Mouse (Mus musculus): ENCODE data around the gene Wdcp.
A peak's percentile ranks its signal among the peaks of the same experiment; 100 is the strongest.
"Not testable (repeated sequence)": the region's sequence is repeated elsewhere in the genome, so short reads cannot be mapped to it uniquely, and the experiment has no call there.

The Wdcp gene

DNA sequence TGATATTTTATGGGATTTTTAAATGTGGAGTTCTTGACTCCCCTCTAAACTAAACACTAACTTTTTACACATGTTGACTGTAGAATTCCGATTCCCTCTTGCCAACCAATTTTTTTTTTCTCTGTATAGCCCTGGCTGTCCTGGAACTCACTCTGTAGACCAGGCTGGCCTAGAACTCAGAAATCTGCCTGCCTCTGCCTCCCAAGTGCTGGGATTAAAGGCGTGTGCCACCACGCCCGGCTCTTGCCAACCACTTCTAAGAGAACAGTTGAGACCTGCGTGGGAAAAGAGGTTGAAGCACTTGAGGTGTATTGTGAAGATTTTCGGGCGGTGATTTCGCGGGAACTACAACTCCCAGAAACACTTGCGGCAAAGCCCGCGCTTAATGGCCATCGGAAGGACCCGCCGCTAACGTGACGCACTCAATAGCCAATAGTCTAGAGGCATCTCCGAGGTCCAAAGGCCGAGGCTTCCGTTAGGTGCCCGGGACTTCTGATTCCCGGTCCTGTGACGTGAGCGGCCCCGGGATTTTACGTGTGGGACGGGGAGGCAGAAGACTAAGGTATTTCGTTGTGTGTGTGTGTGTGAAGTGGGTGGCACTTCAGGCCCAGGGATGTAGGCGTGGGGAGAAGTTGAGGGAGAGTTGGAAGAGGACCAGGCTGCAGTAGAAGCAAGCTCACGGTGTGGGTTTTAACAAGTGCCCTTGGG, at the start of gene Wdcp:
Gene Wdcp, plus strand, starts transcription at position 414 of the 708 bp plus-strand sequence.
- DNase-seq (ENCODE audit: low spot score) = peak; percentile 87

DNA sequence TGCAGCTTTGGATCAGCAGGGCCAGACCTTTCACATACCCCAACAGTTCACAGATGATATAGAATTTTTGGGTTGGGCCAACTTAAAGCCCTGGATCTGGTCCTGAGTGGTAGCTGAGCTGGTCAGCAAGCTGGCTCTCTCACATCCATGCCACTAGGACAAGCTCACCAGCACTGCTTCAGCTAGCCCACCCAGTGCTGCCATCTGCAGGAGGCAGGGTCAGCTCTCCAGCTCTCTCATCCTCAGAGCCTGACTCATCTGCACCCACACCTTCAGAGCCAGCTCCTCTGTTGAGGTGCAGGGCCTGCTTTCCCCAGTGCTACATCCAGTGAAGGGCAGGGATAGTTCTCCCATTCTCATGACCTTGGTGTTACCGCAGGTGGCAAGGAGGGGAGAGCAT, 49.4 kb upstream of the Wdcp start:
- DNase-seq (ENCODE audit: low spot score) = peak; percentile 56

DNA sequence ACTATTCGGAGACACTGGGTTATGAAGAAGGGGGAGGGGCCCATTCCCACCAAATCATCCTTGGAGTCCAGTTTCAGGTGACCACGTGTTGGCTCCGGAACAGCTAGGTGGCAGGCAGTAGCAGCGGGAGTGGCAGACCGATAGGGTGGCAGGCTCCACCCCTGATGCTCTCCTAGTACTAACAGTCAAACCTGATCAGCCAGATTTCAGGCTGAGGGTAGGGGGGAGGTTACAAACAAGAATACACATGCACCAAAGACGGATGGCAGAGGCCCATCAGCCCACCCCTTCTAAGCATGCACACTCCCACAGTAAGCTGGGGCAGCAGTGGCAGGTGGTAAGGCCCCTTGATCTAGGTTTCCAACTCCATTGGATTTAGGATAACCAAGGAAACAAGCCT, 45.6 kb upstream of the Wdcp start:
- not testable (repeated sequence) for DNase-seq (ENCODE audit: low spot score)

DNA sequence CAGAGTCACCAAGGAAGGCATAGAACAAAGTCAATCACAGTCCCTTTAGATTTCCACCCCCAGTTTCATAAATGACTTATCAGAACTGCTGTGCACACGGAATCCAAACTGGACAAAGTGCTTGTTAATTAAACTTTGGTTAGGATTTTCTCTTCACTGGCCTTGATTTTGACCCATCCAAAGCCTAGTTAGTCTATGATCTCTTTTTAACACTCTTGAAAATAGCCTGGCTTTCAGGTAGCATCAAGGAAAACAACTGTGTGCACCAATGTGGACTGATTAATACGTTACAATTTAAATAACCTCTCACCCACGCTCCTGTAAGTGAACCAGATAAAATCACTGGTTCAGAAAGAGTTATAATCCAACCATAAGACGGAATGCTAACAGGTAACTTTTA, 32.1 kb upstream of the Wdcp start:
- no peak for DNase-seq (ENCODE audit: low spot score)

DNA sequence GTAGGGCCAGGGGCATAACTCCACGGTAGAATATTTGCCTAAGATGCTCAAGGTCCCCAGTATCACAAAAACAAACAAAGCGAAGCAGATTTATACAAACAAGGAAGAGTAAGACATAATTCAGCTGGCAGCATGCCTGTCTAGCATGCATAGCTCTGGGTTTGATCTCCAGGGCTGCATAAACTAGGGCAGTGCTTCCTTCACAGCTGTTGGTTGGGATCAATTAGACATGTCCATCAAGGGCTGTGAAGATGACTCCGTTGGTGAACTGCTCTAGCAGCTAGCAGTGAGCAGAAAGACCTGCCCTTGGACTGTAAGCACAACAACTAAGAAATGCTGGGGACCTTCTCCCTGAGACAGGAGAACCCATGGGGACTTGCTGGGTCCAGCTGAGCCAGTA, 31.4 kb upstream of the Wdcp start:
- no peak for DNase-seq (ENCODE audit: low spot score)

DNA sequence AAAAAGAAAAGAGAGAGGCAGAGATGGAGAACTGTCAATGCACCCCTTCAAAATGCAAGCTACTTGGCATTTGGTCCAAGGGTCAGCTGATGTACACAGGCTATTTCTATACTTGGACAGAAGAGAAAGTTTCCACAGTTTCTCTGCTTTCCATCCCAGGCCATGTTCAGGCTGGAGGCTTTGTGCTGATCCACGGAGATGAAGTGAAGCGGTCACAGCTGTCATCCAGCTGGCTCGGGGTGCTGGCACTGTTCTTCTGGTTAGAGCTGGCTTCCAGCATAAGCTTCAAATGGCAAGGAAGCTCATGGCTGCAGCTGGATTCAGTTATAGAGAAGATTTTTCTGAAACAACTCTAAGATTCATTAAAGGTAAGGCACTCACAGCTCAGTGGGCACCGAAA, 29.5 kb upstream of the Wdcp start:
- DNase-seq (ENCODE audit: low spot score) = no peak

DNA sequence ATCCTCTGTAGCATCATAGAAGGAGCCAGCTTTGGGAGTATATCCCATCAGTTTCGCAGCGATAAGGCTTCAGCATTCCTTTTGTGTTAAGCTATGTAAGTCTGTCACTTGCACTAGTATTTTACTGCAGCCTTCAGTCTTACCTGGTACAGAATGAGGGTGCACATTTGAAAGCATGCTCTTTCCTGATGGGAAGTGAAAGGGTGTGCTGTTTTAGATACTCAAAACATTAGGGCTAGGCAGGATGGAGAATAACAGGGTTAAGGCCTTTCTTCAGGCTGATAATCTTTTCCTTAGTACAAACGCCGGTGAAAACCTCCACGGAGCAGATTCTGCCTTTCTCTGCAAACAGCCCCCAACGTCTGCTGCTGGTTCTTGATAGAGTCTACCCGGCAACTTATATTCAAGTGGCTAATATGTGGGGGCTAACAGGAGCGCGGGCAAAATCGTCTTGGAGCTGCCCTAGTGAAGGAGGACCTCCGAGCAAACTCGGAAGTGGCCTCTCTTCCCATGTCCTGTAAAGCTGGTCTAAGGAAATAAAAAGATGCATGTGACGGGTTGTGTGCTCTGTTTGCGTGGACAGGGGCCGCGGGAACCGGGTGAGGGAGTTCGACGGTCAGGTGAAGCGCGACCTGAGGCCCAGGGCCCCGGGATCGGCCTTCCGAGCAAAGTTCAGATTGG, 26.3 kb upstream of the Wdcp start:
- no peak for DNase-seq (ENCODE audit: low spot score)

DNA sequence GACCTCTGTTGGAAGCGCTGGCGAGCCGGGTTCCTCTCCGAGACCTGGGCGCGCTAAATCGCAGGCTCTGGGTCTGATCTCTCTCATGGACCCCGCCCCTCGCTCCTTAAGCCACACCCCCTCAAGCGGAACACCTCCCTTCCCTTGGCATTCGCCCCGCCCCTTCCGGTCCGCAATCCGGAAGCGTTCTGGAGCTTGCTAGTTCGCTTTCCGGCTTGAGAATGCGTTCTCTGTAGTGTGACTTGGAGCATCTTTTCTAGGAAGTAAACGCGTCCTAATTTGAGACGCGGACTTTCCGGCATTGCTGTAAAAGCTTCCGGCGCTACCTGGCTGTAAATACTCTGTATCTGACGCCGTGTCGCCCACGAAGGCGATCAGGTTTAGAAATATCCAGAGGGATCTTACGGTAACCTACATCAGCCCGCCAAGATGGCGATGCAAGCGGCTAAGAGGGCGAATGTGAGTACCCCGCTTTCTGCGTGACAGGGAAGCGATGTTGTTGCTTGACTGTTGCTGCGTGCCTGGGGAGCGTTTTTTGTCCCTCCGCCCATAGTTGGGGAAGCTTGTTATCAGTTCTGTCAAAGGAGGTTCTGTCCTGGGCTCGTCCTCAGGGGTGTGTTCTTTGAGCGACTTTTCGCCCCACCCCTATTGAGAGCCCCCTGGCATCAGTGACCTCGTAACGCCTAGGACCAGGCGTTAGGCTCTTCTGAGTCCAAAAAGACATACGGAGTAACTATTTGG, 25.6 kb upstream of the Wdcp start, which contains the start of gene Sf3b6:
Gene Sf3b6, plus strand, starts transcription at position 184 of the 741 bp plus-strand sequence.
- peak; percentile 100 for DNase-seq (ENCODE audit: low spot score)

DNA sequence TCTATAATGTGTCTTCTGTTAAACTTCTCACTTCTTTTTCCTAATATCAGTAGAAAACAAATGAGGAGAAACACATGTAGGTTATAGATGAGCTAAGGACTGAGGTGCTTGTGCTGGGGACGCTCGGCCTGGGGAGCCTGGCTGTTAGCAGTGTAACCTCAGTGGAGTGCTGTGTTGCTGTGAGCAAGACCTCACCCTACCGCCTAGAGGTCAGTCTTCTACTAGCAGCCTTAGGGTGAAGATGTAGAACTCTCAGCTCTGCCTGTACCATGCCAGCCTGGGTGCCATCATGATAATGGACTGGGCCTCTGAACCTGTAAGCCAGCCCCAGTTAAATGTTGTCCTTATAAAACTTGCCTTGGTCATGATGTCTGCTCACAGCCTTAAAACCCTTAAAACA, 15.8 kb upstream of the Wdcp start:
- DNase-seq (ENCODE audit: low spot score) = no peak

DNA sequence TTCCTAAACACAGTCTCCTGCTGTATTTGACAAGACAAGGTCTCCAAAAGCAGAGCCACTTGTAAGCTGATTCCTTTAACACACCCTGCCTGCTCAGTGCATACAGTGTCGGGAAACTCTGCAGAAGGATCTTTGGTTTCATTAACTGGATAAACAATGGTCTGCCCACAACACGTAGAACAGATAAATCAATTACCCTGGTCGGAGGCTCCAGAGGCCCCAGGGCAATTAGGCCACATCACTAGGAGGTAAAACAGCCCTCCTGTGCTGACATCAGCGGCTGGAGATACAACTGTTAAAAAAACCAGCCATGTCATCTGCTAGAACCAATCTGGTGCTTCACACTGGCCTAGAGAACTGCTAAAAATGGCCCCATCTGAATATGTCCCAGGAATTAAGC, 6.1 kb upstream of the Wdcp start:
- peak; percentile 20 for DNase-seq (ENCODE audit: low spot score)

DNA sequence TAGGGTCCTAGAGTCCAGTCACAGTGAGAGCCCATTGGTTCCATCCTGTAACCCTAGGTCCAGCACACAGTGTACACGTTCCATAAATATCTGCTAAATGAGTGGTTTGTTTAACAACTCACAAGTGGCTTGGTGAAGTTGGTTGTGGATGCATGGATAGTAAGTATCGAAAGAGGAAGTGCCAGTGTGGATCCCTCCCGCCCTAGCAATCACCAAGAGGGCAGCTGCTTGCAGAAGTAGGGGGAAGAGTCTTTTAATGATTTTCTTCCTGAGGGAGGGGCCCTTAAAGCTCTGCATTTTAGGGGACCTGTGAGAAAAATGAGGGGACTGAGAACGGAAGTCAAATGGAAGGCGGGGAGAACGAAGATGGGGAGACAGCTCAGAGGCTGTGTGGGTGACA, 3.1 kb upstream of the Wdcp start:
- peak; percentile 27 for DNase-seq (ENCODE audit: low spot score)

DNA sequence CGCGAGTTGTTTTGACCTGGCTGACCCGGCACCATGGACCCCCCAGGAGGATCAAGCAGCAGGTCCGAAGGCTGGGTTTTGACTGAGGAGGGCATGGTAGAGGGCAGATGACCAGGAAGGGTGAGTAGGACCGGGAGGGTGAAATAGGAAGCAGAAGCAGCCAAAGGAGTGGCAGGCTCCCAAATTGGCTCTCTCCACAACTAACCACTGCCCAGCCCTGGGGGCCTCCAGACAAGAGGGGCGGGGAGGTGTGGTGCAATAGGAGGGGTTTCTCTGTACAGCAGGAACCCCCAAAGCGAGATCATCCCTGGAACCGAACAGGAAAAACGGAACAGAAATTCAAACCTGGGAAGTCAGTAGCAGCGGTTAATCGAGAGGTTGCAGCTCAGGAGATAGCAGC, 2.4 kb upstream of the Wdcp start:
- peak; percentile 39 for DNase-seq (ENCODE audit: low spot score)

DNA sequence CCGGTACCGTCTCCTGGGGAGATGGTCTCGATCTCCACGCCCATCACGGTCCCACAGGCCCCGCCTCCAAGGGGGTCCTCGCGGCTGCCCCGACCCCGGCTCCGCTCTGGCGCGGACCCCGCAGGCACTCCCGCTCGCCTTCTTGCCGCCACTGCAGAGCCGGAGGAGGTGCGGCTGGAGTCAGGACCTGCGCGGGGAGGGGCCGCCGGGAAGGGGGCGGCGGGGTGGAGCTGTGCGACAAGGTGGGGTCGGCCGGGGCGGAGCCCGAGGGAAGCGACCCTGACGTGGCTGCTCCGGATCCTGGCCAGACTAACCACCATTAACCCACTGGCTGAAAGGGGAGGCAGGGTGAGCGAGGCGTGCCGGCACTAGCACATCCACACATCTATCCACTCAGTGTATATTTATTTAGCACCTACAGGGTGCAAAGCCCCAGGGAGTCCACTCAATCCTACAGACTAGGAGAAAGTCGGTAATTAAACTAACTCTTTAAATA, 1.7 kb upstream of the Wdcp start, which contains the start of gene Fkbp1b:
Gene Fkbp1b, minus strand, starts transcription at position 200 of the 496 bp plus-strand sequence.
- DNase-seq (ENCODE audit: low spot score) = peak; percentile 68

DNA sequence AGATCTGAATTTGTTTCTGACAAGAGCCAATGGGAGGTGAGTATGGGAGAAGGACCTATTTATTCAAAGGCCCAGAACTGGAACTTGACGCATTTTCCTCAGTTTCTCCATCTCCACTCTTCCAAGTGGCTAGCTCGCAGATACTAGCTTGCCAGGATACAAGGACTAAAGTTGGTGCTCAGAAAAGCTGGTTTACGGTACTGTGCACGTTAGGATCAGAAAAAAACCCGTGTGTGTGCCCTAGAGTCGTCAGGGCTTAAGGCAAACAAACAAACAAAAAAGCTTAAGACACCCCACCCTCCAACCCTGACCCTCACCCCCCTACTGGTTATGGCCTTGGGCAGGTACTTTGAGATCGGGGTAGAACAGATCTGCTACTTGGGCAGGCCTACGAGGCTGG, 647 bp upstream of the Wdcp start:
- DNase-seq (ENCODE audit: low spot score) = peak; percentile 23

DNA sequence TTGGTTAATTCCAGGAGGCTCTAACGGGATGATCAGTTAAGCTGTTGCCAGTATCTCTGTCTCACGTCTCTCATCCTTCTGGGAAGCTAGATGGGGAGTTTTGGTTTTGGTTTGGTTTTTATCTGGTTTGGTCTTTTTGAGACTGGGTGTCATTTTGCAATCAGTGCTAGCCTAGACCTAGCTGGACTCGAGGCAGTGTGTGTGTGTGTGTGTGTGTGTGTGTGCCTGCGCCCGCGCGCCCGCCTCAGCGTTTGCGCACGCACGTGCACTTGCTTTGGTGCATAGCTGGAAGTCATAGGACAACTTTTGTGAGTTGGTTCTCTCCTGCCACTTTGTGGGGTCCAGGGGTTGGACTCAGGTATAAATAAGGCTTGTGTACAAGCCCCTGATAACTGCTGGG, 638 bp downstream of the Wdcp start:
- peak; percentile 56 for DNase-seq (ENCODE audit: low spot score)

DNA sequence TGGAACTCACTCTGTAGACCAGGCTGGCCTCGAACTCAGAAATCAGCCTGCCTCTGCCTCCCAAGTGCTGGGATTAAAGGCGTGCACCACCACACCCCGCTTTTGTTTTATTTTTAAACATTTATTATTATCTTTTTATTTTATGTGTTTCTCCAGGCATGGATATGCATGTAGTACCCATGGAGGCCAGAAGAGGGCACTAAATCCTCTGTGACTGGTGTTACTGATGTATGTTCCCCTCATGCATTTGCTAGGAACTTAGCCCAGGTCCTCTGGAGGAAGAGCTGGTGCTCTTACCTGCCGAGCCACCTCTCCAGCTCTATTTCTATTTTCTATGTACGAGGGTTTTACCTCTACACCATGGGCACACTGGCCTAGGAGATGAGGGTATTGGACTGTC, 13.1 kb downstream of the Wdcp start:
- no peak for DNase-seq (ENCODE audit: low spot score)

DNA sequence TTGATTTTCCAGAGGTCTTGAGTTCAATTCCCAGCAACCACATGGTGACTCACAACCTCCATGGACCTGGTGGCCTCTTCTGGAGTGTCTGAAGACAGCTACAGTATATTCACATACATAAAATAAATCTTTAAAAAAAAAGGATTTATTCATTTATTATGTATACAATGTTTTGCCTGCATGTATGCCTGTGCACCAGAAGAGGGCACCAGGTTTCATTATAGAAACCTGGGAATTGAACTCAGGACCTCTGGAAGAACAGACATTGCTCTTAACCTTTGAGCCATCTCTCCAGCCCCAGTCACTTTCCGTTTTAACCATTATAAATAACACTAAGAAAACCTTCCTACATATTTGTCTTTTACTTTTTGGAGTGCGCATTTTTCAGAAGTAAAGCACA, 13.7 kb downstream of the Wdcp start:
- no peak for DNase-seq (ENCODE audit: low spot score)

DNA sequence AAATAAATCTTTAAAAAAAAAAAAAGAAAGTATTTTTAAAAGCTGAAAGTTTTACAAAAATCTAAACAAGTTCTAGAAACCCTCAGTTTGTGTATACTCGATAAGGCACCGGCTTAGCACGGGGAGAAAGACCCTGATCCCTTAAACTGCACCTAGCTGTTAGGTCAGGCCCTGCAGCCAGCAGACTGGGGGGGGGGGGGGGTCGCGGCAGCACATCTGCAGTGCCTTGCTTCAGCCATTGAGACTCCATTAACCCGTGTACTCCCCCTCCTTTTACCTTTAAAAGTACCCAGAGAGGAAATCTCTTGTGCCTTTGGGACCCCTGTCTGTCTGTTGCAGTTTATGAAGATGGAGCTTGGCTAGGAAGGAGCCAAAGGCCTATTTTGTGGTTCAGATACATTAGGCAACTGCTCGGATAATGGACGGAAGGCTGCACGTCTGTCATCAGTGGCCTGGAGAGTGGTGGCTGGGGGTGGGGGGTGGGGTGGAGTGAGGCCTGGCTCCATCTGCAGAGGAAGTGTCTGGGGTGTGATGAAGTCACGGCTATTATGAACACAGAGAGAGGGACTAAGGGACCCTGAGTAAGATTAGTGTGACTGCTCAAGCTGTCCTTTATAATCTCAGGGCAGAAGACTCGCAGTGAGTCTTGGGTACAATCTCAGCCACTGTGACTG, 16.3 kb downstream of the Wdcp start:
- no peak for DNase-seq (ENCODE audit: low spot score)

DNA sequence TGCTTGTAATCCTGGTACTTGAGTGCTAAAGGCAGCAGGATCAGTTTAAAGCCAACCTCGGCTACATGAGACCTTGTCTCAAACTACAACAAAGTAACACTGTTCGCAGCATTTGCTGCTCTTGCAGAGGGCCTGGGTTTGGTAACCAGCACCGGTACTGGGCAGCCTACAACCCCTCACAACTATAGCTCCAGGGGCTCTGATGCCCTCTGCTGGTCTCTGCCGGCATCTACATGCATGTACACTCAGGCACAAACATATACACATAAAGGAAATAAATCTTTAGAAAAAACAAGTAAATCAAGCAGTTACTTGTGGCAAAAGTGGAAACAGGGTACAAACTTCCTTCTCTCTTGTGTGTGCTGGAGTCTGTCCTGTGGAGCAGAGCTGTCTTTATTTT, 19.6 kb downstream of the Wdcp start:
- DNase-seq (ENCODE audit: low spot score) = no peak

DNA sequence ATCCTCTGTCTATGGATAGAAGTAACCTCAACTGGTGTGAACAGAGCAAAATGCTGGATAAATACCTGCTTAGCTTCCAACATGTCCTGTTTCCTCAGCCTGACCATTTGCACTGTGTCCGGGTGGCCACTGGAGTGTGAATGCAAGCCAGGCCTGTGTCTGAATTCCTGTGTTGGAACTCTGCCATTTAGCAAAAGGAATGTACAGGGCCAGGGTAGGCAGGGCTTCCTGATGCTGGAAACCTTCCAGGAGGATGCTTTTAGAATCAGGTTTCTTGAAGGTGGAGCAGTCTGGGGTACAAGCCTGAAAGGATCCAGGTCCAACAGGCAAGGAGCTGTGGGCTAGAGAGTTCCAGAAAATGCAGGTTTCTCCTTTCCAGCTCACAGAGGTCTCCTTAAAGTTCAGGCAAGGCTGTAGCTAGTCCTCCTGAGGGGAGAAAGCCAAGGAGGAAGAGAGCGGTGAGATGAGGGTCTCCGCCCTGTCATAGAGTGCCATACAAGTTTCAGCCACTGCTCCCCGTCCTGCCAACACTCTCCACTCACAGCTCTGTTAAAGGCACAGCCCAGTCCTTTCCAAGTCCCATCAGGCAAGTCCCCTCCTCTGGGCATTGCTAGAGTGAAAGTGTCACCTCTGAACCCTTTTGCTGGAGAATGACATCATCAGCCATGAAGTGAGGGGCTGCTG, 20.7 kb downstream of the Wdcp start:
- DNase-seq (ENCODE audit: low spot score) = no peak

DNA sequence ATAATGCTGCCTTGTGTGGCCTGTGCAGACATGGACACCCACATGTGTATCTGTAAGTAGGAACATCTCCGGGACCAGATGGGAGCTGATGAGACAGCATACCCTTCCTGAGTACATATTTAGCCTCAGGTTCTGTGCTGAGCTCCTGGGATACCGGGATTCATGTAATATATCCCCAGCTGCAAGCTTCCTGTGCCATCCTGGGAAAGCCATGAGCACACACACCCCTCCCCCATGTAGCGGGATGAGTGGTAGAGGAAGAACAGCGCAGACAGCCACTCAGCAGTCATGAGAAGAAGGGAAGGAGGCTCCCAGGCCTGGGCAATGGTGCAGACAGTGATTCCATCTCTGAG, 21.2 kb downstream of the Wdcp start:
- DNase-seq (ENCODE audit: low spot score) = no peak

DNA sequence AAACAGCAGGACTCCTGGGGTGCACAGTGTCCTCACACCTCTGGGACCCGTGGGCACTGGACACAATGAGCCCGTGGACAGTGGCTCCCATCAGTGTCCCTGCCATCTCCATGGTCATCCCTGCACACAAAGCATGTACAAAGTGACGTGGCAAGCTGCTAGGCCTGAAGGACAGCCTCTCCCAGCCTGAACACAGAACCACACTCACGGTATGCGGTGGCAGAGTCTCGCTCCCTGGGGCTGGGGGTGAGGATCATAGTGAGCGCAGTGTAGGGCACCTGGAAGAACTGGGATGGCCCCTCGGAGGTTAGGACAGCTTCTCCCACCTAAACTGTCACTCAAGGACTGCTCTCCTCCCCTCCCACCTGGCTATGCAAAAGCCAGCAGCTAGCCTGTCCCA, 25.8 kb downstream of the Wdcp start:
- no peak for DNase-seq (ENCODE audit: low spot score)

All from testis, postnatal 10 days (tissue).